Mouse (Mus musculus): ENCODE results near the gene Arl6.
A peak's percentile ranks its signal among the peaks of the same experiment; 100 is the strongest.

The Arl6 gene

DNA sequence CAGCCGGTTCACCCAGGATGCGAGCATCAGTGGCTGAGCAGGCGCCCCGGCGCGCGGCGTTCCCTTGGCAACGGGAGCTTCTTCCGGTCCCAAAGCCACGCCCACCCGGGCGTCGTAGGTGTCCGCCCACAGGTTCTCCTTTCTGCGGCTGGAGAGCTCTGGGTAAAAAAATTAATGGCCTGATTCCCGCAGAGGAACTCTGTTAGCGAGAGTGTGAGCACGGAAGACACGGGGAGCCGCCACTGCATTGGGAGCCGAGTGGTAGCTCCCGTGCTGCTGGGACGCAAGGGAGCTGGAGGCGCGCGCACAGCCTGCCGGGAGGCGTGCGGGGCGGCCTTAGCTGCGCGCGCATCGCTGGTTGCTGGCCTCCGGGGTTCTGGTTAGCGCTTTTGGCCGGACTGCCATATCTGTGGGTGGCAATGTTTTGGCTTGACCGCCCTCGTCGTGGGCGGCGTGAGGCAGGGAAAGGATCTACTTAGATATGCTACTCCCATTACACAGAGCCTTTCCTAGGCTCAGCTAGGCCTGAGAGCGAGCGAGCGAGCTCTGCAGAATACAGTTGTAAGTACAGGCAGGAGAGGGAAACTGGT lies at the start of gene Arl6:
Gene Arl6, minus strand, starts transcription at position 290 of the 590 bp plus-strand sequence.
- peak; percentile 49 for DNase-seq (ENCODE audit: extremely low read depth, low read depth, low spot score)

DNA sequence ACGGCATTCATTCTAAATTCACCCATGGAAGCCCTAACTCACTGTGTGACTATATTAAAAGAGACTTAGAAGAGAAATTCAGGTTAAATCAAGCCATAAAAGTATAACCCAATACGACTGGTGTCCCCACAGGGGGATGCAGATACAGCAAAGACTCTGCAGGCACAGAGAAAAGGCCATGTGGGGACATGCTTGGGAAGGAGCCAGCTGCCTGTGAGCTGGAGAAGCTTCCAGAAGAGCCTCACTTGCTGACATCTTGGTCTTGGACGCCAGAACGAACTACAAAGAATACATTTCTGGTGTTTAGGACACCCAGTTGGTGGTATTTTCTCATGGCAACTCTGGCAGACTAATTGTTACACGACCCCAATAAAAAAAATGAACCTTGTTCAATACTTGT lies 45.9 kb upstream of the Arl6 start:
- DNase-seq (ENCODE audit: extremely low read depth, low read depth, low spot score), result no peak

DNA sequence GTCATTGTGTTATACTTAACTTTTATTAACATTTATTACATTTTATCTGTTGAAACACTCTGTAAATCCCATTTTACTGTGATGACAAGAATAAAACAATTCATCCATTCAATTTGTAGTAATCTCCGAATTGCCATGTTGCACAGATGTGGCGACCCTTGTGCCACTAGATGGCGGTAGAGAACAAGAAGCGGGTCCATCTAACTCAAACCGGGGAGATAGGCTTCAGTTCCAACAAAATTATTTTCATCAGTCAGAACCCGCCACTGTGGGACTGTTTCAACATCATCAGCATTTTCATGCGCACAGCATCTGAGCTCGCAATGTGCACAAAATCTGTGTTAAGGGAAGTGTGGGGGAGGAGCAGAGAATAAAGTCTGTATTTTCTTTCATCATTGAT lies 44.2 kb upstream of the Arl6 start:
- no peak for DNase-seq (ENCODE audit: extremely low read depth, low read depth, low spot score)

DNA sequence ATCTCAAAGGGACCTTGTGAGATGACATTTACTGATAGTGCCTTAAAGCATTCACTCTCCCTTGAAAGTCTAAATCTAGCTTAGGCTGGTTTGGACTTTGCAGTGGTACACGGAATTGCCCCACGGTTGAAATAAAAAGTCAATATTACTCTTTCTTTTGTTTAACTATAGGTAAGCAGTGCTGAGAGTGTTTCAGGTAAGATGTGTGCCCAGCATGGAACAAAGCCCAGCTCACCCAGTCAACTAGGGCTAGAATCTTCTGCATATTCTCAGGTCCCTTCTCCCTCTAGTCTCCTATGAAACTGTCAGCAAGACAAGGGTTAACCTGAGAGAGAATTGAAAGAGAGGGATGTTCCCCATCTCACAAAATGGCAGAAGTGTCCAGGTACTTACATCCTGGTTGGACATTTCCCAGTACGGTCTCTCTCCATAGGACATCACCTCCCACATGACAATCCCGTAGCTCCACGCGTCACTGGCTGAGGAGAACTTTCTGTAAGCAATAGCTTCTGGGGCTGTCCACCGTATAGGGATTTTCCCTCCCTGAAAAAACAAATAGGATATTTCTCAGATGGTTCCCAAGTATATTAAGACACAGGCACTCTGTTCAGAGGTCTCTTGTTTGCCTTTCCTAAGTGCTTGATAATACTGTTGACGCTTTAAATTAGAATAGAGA lies 43.2 kb upstream of the Arl6 start:
- DNase-seq (ENCODE audit: extremely low read depth, low read depth, low spot score), result no peak

DNA sequence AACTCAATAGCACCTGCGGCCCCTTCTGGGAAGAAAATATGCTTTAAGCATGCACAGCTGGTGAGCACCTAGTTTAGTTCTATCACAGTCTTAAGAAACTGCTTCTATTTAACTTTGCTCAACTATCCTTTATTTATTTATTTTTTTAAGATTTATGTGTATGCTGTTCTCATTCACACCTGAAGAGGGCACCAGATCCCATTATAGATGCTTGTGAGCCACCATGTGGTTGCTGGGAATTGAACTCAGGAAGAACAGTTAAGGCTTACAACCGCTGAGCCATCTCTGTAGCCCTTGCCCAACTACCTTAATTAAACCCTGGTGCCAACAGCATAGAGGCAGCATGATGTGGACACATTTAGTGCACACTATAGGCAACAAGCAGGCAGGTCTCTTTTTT lies 27.7 kb upstream of the Arl6 start:
- DNase-seq (ENCODE audit: extremely low read depth, low read depth, low spot score), result no peak

DNA sequence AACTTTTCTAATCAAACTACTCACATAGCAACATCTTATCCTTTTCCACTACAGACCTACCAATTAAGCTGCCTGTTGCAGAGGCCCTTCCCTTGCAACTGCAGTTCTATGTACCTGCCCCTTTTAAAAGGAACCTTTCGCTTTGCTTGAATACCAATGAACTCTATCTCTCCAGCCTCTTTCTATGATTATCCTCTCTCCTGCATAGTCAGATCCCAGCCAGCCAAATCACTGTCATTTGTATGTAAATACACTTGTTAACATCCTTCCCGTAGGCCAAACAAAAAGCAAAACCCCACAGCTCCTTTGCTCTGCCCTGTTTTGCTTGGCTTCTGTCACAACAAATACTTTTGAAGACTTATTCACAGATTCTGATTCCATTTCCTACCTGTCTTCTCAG lies 4.6 kb upstream of the Arl6 start:
- DNase-seq (ENCODE audit: extremely low read depth, low read depth, low spot score), result no peak

DNA sequence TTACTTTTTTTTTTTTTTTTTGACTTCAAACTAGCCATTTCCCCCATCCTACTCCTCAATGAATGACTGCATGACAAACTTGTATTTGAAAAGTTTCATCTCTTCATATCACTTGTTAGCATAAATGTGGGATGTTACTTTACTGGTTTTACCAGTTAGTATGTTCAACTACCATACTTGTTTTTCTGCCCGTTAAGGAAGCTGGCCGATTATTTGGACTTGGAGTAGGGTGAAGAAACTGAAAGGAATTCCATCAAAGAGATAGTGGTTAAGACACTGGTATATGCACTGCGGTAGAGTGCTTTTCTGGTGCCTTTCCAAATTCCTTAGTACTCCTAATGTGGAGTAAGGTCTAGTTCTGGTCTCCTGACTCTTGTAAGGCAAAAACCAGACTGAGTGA lies 794 bp upstream of the Arl6 start:
- DNase-seq (ENCODE audit: extremely low read depth, low read depth, low spot score), result peak; percentile 40

DNA sequence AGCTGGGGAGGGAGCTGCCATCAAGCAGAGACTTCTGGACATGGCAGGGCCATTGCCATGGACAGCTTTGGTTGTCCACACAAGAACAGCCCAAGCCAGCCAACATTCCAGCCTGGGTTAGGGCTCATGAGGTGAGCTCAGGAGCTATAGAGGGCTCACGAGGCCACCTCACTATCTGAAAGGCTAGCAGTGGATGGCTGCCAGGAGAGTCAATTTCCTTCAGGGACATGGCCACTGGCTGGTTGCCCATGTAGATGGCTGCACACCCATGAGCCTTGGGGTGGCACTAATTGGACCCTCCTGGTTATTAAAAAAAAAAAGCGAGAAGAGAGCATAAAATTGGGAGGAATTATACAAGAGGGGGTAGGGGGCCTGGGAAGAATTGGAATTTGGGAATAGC lies 4.6 kb downstream of the Arl6 start:
- no peak for DNase-seq (ENCODE audit: extremely low read depth, low read depth, low spot score)

DNA sequence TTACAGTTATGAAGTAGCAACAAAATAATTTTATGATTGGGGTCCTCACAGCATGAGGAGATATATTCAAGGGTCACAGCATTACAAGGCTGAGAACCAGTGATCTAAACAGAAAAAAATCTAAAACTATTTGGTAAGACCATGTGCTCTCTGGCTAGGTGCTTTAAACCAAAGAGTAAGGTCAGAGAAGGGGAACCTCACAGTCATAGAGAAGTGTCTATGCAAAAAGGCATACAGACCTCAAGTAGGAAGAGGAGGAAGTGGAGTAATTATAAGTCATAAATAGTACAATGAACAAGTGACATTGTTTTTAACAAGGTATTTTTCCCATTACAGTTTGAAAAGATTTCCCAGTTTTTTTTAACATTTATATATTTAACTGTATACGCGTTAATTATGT lies 17.6 kb downstream of the Arl6 start:
- no peak for DNase-seq (ENCODE audit: extremely low read depth, low read depth, low spot score)

DNA sequence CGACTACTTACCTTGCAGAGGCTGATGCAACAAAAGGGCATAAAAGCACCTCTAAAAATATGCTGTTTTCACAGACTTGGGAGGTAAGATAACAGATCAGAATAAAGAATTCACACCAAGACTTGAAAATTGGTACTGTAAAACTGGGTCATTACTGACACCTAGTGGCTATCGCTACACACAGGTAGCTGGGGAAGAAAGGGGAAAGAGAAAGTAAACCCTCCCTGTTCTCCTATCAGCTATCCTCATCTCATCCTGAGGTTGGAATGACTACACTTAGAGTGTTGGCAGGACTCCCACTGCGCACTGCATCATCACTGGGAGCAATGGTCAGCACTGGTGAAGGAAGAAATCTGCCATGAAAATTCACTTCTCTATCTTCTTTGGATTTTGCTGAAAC lies 22.0 kb downstream of the Arl6 start:
- no peak for DNase-seq (ENCODE audit: extremely low read depth, low read depth, low spot score)

DNA sequence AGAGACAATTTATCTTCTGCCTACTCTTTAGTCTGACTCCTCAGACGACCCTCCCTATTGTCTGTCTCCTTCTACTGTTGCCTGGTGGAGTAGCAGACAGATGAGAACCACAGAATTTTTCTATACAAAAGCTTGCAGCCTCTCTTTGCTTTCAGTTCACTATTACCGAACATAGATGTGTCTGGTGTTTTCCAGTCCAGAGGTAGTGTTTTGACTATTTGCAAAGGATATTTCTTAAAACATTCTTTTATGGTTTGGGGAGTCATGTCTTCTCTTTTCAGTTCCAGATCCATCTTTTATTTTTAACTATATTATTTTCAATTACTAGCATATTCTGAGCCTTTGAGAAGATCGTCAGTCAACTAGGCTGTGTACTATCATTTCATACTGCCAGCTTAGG lies 23.5 kb downstream of the Arl6 start:
- DNase-seq (ENCODE audit: extremely low read depth, low read depth, low spot score), result no peak

DNA sequence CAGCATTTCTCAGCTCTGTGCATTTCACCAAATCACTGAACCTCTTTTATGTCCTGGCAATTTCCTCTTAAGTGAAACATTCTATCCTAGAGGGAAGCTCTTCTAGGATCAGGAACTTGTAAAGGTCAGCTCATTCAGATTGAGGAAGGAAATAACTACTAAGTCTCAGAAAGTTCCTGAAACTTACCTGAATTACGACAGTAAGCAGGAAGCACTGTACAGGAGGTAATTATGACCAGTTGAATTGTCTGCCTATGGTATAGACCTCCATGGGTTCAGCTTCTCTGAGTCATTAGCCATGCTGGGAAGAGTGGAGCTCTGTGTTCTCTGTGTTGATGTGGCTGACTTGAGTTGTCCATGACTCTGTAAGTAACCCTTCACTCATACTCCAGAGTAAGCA lies 28.4 kb downstream of the Arl6 start:
- no peak for DNase-seq (ENCODE audit: extremely low read depth, low read depth, low spot score)

DNA sequence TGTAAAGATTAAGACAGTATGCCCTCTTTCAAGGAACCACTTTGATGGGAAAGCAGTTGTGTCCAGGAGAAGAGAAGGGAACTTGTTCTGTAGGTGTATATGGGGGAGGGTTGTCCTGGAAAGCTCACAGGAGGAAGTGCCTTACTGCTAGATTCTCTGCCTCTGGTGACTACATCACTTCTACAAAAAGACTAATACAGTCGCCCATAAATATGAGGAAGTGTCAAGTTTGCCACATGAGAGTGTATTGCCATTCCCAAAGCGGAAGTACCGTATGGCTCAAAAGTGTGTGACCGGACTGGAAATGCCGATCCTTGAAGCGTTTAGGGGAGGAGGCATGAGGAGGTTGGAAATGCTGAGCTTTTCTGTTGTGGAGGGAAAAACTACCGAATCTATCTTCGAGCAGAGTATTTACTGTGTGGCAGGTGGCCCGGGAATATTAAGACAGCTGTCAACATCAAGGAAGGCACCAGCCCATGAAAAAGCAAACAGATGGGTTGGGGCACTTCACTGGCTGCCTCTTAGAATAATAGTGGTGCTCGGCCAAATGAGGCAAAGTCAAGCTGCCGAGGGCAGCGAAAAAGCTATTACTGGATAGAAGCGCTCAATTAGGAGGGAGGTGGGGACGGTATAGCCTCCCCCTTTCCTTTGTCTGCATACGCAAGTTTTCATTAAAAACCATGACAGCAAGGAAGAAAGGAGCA lies 35.0 kb downstream of the Arl6 start:
- no peak for DNase-seq (ENCODE audit: extremely low read depth, low read depth, low spot score)

DNA sequence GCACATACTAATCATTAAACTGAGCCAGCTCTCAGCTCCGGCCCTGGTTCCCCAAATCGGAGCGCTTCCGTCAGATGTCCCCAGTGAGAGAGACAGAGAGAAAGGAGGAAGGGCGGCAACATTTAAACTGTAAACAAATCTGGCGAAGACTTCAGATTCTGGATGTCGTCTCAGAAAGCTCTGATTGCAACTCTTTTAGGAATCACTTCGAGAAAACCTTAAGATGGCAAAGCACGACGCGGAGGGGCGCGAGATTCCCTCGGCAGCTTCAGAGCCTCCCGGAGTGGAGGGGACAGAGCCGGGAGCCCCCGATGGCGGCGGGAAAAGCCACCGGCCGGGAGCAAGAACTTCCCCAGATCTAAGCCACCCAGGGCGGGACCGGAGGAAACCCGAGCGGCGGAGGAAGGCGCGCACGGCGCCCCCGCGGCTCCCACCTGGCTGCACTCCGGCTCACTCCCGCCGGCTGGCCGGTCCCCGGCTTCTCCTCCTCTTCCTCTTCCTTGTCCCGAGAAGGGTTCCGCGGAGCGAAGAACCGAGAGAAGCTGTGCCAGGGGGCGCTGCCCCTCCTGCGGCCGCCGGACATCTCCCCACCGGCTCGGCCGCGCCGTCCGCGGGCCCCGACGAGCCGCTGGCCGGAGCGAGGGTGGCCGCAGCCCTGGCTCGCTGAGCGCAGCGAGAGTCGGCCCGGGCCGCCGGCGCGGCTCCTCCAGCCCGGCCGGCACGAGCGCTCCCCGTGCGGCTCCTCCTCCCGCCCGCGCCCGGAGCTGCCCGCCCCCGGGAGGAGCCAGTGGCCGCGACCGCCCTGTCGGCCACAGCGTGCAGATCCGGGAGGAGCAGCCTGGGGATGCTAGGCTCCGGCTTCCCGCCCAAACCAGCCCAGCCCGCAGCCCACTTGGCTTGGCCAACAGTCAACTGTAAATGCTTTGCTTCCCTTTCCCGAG lies 38.6 kb downstream of the Arl6 start, which contains the start of gene Crybg3:
Gene Crybg3, minus strand, starts transcription at position 669 of the 941 bp plus-strand sequence.
- DNase-seq (ENCODE audit: extremely low read depth, low read depth, low spot score), result no peak

DNA sequence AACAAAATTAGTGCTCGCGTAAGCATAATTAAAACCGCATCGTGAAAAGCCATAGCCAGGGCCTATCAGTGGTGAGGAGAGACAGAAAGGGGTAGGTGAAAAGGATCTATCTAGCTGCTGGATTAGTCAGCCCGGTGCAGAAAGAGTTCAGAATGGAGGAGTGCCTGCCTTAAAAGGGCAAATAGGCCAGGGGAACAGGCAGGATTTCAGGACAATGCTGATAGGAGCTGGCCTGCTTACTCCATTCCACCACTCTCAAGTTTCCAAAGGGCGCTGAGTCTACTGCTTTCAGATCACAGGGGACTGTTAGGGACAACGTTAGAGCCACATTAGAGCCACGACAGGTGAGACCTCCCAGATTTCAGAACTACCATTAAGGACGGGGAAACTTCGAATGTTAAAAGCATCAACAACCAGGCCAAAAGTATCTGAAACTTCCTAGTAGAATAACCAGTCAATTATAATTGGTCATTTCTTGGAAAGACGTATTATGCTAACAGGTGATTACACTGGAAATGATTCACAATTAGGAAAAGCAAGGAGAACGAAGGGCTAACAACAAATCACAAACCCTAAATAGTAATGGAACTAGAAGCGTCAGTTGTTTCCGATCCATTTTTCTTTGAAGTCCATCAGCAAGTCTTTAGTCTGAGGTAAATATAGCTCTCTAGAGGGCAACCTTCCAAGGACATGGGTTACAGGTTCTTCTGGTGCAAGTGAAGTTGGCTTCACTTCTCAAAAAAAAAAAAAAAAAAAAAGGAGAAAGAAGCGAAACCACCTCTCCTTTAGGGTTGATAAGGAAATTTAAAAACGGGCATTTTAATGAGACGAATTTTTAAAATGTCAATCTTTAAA lies 39.6 kb downstream of the Arl6 start:
- no peak for DNase-seq (ENCODE audit: extremely low read depth, low read depth, low spot score)

DNA sequence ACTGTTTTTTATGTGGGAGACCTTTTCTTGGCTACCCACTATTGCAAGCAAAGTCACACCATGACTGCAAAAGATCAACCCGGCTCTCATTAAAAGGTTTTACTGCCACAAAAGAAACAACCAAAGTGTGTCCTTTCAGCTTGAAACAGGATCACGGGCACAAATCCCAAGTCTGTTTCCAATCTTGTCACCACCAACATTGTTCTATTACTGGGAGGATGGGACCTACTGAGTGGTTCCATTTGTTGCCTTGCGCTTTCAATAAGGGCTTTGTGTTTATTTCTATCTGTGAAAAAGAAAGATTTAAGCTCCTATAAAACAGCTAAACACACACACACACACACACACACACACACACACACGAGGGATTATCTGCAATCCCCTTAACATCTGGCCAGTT lies 40.2 kb downstream of the Arl6 start:
- no peak for DNase-seq (ENCODE audit: extremely low read depth, low read depth, low spot score)

DNA sequence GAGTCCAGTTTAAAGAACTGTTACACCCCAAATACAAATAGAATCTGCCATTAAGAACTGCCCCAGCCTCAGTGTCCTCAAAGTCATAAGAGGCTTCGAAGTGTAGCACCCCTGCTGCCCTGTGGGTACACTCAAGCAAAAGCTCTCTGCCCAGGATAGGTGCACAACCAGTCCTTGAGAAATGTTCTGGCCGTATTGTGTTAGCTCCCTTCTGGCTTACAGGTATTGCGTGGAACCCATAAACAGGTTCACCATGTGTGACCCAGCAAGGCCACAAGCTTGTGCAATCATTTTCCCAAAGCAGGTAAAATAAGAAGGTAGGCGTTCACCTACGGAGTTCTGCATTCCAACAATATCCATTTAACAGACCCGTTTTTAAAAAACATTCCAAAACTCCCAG lies 41.9 kb downstream of the Arl6 start:
- peak; percentile 88 for DNase-seq (ENCODE audit: extremely low read depth, low read depth, low spot score)

DNA sequence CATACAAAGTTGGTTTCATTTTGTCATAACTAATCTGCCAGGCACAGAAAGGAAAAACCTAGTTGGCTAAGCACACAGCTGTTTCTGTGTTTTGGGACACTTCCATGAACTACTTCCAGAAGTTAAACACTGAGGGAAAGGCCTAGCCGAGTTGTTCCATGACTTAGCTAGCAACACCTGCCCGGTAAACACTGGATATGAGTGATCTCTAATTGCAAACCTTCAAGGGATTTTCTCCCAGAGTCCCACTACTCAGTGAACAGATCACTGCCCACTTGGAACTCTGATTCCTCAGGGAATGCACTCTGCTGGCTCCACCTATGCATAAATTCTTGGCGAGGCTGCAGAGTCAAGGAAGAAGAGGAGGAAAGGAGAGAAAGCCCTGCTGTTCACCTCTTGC lies 44.5 kb downstream of the Arl6 start:
- no peak for DNase-seq (ENCODE audit: extremely low read depth, low read depth, low spot score)

DNA sequence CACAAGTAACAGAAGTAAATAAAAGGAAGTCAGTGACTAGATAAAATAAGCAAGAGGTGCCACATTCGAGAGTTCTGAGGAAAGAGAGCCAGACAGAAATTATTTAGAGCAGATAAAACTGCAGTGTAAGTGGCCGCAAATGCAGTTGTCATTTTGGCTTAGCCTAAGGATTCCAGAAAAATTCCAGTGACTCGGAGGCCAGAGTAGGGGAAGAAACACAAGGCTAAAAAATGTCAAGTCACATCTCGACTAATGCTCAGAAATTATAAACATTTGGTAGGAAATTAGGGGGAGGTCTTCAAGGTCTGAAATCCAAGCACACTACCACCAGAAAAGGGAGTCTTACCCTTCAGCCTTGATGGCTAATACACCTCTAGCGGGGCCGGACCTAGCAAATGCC lies 48.4 kb downstream of the Arl6 start:
- DNase-seq (ENCODE audit: extremely low read depth, low read depth, low spot score), result no peak

DNA sequence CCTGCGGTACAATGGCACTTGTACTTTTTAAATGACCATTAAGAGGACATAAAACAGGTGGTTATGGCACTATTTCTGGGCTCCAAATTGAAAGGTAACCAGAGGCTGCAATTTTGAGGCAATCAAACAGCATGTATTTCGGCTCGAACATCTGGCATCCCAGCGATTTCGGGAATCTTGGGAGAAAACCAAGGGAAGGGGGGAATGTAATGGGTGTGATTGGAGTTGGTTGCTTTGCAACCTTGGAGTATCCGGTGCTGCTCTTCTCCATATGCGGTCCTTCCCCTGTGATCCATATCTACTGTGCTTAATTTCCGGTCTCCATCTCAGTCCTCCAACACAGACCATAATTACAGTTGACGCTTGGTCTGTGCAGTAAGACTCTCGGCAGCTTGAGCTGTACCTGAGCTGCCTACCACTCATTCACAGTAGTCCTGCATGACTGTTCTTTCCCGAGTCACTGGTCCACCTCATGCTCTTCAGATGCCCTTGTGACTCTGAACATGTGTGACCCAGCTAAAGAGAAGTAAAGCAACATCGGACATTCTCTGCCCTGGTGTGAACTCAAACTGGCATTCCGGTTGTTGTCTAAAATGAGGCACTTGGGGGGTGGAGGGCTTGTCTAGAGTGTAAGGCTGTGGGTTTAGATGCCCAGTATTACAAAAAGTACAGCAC lies 50.7 kb downstream of the Arl6 start:
- DNase-seq (ENCODE audit: extremely low read depth, low read depth, low spot score), result no peak

All from fat pad, adult 2 months (tissue).